Mouse (Mus musculus): ENCODE measurements at regions not wholly inside any gene's neighbourhood (a gene's known extent, or its start where the extent isn't known, plus 50 kb on each side); places are given as distances from the start of the nearest gene placed in this dataset.

DNA sequence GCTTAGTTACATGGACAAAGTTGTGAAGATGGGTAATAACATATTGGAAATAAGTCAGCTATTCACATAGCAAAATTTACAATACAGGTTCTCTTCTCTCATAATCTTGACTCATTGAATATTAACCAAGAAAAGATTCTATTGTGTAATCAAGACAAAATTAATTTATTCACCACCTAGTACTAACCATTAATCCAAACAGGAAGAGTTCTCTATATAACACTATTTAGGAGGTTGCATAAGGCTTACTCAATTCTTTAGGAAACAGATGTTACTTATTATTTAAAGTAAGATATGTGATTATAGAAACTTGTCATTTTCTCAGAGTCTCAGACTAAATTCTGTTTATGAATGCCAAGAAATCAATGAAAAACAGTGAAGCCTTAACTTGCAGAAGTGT is 600.4 kb upstream of the Tusc1 start:
- no peak for DNase-seq

GRCm38 (mm10) chr4:93927117-93927516 is 591.8 kb upstream of the Tusc1 start:
- no peak for DNase-seq

DNA sequence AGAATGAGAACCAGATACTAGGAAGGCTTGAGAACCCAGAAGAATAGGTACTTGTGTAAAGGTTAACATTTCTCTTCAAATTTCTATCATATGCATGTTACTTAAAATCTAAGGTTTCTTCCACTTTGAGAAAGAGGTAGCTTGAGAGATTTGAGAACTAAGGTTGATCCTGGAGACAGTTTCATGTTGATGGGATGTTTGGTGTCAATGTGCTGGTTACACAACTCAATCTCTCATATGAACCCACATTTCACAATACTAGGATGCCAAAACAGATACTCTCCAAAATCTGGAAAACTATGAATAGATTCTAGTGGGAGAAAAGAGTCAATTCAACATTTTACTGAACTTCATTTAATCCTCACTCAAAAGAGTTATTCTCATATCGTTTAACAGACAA is 589.1 kb upstream of the Tusc1 start:
- DNase-seq, result no peak

DNA sequence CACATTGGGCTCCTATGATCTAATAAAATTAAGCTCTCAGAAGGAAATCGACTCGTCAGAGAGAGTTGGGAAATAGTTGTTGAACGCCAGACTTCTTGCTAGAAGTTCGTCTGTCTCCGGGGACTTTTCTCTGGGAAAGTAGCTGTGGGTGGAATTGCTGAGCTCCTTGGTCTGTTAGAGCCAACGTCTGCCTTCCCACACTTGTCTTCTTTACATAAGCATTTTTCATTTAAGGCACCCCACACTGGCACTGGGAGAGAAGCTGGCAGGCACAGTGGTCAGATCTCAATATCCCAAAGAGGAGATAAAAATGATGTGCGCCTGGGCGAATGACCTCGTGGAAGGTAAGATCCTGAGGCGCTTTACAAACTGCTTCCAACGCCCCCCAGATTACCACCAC is 551.3 kb upstream of the Tusc1 start:
- DNase-seq, result no peak

DNA sequence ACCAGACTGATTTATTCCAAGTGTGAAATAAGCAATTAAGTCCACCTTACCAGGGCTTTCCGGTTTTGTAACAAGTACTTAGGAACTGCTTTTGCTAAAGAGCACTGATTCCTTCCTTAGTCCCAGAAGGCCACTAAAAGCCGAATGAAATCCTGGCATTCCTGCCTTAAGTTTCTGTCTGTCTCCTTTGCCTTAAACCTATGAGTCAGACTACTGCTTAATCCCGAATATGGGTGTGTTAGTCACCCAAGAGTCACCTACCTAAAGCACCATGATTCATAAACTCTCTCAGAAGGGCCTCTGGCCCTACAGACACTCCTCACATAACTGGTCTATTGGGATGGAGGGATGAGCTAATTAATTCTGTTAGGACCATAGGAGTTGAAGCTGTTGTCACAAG is 546.0 kb upstream of the Tusc1 start:
- no peak for DNase-seq

- DNase-seq, result no peak
Measured at GRCm38 (mm10) chr4:93879351-93879872, 544.1 kb upstream of the Tusc1 start.

GRCm38 (mm10) chr4:93873271-93873670 is 538.0 kb upstream of the Tusc1 start:
- no peak for DNase-seq

DNA sequence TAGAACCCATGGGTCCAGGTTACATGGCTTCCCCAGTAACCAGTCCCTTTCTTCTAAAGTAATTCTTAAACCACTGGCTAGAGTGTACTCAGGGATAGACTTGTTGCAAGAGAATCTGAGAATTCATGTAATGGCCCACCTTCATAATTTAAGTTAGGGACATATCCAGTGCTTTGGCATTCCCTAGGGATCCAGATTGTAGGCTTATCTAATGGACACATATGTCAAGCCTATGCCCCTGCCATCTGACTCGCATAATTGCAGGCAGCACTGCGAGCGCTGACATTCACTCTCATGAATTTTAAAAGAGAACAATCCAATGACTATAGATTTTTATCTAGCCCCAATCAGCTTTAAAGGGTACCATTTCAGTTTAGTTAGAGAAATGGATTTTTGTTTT is 518.1 kb upstream of the Tusc1 start:
- no peak for DNase-seq

DNA sequence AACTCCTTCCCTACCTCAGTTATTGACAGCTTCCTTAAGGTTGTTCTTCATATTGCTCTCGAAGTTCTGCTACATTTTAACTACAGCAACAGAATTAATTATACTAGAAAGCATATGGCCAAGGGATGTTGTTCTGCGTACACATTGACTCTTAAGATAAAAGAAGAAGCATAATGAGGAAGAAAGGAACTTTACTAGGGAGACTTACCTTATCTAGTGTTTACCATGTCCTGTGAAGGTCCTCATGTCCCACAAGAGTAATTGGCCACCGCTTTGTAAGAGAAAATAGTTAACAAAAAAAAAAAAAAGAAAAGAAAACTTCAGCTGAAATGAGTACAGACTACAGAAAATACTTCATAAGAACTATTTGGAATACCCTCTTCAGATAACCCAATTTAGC is 513.9 kb upstream of the Tusc1 start:
- no peak for DNase-seq

GRCm38 (mm10) chr4:93830701-93831100 is 495.4 kb upstream of the Tusc1 start:
- no peak for DNase-seq

- DNase-seq, result no peak
Measured at GRCm38 (mm10) chr4:93793104-93793503, 457.8 kb upstream of the Tusc1 start.

DNA sequence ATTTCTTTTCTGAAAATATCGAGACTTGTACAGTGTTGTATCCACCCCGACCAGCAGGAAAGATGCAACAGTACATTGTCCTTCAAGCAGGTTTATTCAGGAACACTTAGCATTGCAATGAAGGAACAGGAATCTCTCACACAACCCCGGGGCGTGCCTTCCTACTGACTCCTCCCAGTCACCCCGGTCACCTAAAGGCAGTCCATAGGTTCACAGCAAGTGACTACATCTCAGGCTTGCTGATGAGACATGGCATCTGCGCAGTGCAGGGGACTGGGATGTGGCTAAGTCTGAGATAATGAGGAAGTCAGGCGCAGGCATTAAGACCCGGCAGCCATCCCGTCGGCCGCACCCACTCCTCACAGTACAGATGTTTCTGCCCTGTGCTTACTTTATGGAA is 454.8 kb upstream of the Tusc1 start:
- no peak for DNase-seq

GRCm38 (mm10) chr4:93754497-93754896 is 419.2 kb upstream of the Tusc1 start:
- DNase-seq, result no peak

- DNase-seq, result no peak
Measured at GRCm38 (mm10) chr4:93746326-93746725, 411.0 kb upstream of the Tusc1 start.

DNA sequence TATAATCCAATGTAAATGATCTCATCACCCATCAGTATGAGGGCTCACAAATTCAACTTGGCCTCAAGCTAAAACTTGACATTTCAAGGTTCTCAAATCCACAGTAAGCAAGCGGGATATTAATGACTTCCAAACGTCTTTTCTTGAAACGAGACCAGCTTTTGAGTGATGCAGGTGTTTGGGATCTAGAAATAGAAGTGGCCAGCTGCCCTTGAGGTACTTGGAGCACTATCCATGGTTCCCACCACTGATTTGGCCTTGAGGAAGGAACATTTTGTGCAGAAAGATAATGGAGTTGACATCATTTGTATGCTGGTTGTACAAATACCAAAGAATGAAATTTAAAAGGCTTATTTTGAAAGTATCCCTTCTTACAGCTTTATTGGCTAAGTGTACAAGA is 378.4 kb upstream of the Tusc1 start:
- DNase-seq, result no peak

DNA sequence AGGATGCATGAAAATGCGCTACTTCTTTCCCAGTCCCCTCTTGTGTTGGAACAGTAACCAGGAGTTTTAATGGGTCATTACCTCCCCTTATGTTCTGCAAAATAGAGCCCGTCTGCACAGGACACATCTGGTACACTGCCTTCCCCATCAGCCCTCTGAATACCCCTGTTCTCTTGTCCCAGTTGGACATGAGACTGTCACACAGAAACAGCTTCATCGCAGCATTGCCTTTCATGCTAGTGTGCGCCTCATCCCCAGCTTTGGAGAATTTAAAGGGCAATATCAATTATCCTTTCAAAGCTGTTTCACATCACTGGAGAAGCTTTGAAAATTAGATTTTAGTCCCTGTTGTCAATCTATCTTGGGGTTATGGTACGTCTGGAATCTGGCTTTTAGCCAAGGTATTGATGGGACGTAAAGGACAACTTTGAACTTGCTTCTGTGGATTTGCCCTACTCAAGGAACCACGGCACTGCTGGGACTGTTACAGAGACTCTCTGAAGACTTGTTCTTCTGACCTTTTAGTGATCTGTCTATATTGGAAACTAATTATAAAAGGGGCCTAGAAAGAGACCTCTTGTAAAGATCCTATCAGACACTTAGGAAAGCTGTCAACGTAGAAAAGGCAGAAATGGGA is 341.2 kb upstream of the Tusc1 start:
- DNase-seq, result no peak

GRCm38 (mm10) chr4:93675739-93676402 is 340.6 kb upstream of the Tusc1 start:
- no peak for DNase-seq

GRCm38 (mm10) chr4:93669050-93669449 is 333.7 kb upstream of the Tusc1 start:
- DNase-seq, result no peak

- DNase-seq, result peak; percentile 11 to 12
Measured at GRCm38 (mm10) chr4:93664293-93664692, 329.0 kb upstream of the Tusc1 start.

DNA sequence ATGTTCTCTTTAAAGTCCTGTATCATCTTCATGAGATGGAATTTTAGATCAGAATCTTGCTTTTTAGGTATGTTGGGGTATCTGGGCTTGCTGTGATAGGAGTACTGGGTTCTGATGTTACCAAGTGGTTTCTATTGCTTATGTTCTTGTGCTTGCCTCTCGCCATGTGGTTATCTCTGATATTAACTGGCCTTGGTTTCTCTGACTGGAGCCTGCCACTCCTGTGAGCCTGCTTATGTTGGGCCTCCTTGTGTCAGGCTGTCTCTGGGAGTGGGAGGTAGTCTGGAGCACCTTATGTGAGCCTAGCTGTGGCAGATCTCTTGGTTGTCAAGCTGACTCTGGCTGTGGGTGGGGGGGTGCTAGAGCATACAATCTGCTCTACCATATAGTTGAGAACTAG is 302.9 kb upstream of the Tusc1 start:
- DNase-seq, result no peak

DNA sequence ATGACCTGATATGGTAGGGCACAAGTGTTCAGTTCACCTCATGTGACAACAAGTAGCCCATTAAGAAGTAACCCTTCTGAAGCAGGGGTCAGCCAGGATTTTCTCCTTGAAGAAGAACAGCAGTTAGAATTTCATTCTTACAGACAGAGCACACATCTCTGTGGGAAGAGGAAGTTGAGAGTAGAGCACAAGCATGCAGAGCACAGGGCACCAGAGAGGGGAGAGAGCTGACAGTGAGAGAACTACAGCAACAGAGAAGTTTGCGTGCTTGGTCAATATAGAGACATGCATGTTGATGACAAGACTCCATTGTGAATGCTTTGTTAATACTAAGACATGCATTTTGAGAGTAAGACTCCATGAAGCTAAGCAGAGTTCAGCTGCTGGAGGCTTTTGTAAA is 263.2 kb upstream of the Tusc1 start:
- DNase-seq, result no peak

- DNase-seq, result no peak
Measured at GRCm38 (mm10) chr4:93584328-93584727, 249.0 kb upstream of the Tusc1 start.

GRCm38 (mm10) chr4:93583670-93584303 is 248.5 kb upstream of the Tusc1 start:
- DNase-seq, result no peak

- DNase-seq, result no peak
Measured at GRCm38 (mm10) chr4:93579343-93579742, 244.0 kb upstream of the Tusc1 start.

Data from kidney, postnatal 36 days (tissue).